Mouse (Mus musculus): ENCODE measurements around the gene Ift46.
"Not testable (repeated sequence)": the region's sequence is repeated elsewhere in the genome, so short reads cannot be mapped to it uniquely, and the experiment has no call there.

DNA sequence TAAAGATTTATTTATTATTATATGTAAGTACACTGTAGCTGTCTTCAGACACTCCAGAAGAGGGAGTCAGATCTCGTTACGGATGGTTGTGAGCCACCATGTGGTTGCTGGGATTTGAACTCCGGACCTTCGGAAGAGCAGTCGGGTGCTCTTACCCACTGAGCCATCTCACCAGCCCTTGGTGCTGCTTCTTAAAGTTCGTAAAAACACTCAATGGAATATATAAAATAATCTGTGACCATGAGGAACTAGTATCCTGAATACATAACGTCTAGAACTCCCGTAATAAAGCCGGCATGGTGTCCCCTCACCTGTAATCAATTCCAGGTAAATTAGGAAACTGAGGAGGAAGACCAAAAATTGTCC is 304 bp downstream of the Ift46 start:
- TF ChIP-seq NANOG (IDR thresholded peaks at IDR 0.05; ENCODE audit: borderline replicate concordance, low read length); CTCF (conservative IDR thresholded peaks at IDR 0.05; ENCODE audit: low read length): not testable (repeated sequence)

Measured in E14TG2a.4 (cell line).